Mouse (Mus musculus): ENCODE measurements around the gene Bcl2l12.

DNA sequence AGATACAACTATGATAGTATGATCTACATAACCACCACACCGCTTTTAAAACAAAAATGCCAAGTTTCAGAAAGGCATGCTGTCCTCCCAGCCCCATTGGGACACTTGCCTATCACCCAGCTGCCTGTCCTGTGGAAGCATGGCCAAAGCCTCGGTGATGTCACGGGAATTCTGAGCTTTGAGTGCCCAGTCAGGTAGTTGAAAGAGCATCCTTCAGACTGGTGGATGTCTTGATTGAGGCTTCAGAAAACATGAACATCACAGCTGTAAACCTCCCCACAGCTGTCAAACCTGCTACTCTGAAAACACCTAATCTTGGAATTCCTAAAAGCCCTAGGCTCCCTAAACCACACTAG, 15.6 kb upstream of the Bcl2l12 start:
- no peak for TF ChIP-seq CTCF (IDR thresholded peaks at IDR 0.05; ENCODE audit: borderline replicate concordance, extremely low read depth, insufficient read depth, insufficient read length)
- TF ChIP-seq POLR2A (IDR thresholded peaks at IDR 0.05; ENCODE audit: borderline replicate concordance, extremely low read depth, insufficient read depth, insufficient read length, poor library complexity, severe bottlenecking), result no peak

Data from brain, embryonic 14.5 days (tissue).